Mouse (Mus musculus) embryonic fibroblast, embryonic 13.5 days (primary cell): ENCODE results near the gene Cry2.

ENCODE experiments used
- CTCF ChIP-seq: IDR thresholded peaks from 2 replicates; pipeline ENCODE4 v1.5.1; 2011; ENCODE audit warnings: mild to moderate bottlenecking, control low read depth, low read length, moderate library complexity, borderline replicate concordance; ENCODE audit not compliant: insufficient read depth
- POLR2A ChIP-seq: IDR thresholded peaks from 2 replicates; pipeline ENCODE4 v1.6.1; 2011; ENCODE audit warnings: low read depth, mild to moderate bottlenecking, control low read depth, low read length, moderate library complexity

DNA sequence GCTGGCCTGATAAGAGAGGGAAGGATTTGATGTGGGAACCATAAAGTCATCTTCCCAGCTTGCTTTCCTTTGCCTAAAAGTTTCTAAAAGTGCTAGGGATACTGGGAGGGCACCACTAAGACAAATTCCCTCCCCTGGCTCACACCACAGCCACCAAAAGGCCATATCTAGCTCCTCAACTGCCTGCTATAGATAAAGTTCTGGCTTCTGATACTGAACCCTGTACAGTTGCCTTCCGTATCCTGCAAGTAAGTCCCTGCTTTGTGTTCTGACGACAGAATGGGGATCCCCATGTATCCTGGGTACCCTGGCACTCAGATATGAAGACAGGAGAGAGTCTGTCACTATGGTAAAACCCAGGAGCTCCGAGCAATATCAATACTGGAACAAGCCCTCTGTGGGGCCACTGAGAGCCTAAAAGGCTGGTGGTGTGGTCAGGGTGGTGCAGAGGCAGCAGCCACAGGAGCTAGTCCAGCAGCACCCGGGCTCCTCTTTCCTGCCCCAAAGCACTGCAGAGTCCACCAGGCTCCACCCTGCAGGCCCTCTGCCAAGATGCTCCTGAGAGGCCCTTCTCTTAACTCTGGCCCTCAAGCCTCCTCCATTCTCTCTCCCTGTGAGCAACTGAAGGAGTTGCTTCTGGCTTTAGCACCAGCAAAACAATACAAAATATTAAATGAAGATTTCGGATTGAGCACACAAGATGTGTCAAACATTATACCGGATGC lies 43.5 kb downstream of the Cry2 start:
- TF ChIP-seq POLR2A (no peak), CTCF (no peak)
